Mouse (Mus musculus) bone marrow macrophage, adult 2 months (primary cell): ENCODE measurements at regions not wholly inside any gene's neighbourhood (a gene's known extent, or its start where the extent isn't known, plus 50 kb on each side); places are given as distances from the start of the nearest gene placed in this dataset.

Experiments used
- CTCF ChIP-seq: IDR thresholded peaks from 2 replicates; pipeline ENCODE4 v1.5.1; 2012; ENCODE audit warnings: low read depth, mild to moderate bottlenecking, low read length, moderate library complexity
- POLR2A ChIP-seq: IDR thresholded peaks from 2 replicates; pipeline ENCODE4 v1.6.1; 2012; ENCODE audit warnings: mild to moderate bottlenecking, low read depth, low read length, borderline replicate concordance

DNA sequence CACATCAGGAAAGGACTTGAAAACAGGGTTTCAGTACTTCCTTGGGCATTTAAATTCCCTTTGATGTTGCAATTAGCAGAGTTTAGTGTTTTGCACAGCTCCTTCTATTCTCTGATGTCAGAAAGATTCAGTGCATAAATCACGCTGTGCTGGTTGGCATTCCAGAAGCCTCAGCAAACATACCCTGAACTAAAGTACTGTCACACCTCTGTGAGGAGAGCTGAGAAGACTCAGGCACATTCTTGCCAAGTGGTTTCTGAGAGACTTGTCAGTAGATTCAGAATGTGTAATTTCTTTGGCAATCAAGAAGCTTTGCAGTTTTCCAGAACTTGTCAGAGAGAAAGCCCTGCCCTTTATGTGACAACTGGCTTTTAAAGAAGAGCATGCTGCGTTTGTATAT, 192.4 kb upstream of the 2610001J05Rik start:
- TF ChIP-seq CTCF (no peak), POLR2A (no peak)
